Mouse (Mus musculus): ENCODE measurements around the gene Rab3d.

Rab3d gene
- long read RNA-seq, experiment 1, transcript Rab3d-201 (5 exons, 3,835 nt), result major isoform, 26 of 45 reads
- long read RNA-seq, experiment 1, partial matches to known transcripts, result 6 of 45 reads
- long read RNA-seq, experiment 1, other reads (novel, unspliced or antisense), result 13 of 45 reads
- long read RNA-seq, experiment 2, transcript Rab3d-201 (5 exons, 3,835 nt), result major isoform, 20 of 31 reads
- long read RNA-seq, experiment 2, partial matches to known transcripts, result 1 of 31 reads
- long read RNA-seq, experiment 2, other reads (novel, unspliced or antisense), result 10 of 31 reads

DNA sequence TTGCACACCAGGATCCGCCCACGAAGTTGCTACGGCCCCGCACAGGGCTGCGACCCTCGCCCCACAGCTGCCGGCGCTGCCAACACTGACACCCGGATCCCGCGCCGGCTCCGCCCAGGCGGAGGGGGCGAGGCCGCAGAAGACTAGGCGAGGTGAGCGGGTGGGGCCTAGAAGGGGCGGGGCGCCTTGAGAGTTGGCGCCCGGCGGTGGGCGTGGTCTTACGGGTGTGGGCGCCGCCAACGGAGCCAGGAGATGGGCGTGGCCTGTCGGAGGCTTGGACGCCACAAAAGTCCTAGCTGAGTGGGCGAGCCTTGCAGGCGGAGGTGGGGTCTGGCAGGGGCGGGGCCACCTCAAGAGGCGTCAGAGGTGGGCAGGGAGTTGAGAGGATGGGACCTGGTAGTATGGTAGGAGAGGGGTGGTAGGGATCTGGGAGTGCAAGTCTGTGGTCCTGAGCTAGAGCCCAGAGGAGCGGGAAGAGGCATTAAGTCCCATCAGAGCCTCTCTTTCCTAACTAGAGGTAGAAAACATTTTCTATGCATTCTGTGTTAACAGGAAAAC lies at the start of gene Rab3d:
Gene Rab3d (minus strand): TSS at position 158 of the 558 bp plus-strand sequence.
- intact Hi-C loops (cut with DNase I), result no loop called here

DNA sequence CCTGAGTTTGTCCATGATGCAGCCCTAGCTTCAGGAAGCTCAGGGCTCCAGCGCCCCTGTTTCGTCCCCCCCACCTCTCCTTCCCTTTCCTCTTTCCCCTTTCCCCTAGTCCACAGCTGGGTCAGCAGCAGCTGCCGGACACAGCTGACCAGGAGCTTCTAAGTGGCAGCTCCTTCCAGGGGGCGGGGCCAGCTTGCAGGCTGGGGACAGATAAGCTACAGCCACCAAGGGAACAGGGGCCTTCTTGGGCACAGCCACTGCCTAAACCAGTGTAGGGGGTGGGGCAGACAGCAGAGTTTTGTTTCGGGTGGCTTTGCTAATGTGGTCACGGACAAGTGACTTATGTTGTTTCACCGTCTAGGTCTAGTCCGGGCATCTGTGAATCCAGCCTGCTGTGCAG lies 45.4 kb upstream of the Rab3d start, which contains the start of gene Epor:
Gene Epor (minus strand): TSS at position 90 of the 400 bp plus-strand sequence.
- intact Hi-C loops (cut with DNase I), result no loop called here

DNA sequence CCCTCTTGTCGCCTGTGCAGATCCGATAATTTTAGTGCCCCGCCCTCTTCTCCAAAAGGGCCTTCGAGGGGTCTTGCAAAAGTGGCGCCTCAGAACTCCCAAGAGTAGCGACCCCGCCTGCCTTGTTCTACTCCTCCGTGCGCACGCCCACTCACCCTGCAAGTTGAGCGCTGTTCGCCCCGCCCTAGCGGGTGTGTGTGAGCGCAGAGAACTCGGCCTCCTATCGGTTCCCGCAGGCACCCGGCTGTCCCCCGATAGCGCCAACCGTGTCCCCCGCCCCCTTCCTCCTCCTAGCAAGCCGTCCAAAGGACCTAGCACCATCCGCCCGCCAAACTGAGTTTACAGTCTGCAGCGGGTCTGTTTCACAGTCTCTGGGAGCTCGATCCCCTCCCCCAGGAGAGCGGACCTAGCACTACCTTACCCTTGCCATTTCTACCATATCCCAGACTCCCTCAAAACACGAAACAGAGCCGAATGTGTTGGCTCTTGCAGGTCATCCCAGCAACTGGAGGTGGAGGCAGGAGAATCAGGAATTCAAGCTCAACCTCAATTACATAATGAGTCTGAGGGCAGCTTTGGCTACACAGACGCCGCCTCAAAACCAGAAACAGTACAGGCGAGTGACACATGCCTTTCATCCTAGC lies 44.5 kb upstream of the Rab3d start:
- intact Hi-C loops (cut with DNase I), result no loop called here

- intact Hi-C loops (cut with DNase I), result no loop called here
These were observed 44.0 kb upstream of the Rab3d start for GRCm38 (mm10) chr9:21962010-21962409.

- intact Hi-C loops (cut with DNase I), result no loop called here
These were observed 43.5 kb upstream of the Rab3d start for GRCm38 (mm10) chr9:21961366-21961980.

GRCm38 (mm10) chr9:21960558-21961208 lies 42.7 kb upstream of the Rab3d start:
- intact Hi-C loops (cut with DNase I), result no loop called here

GRCm38 (mm10) chr9:21960135-21960534 lies 42.1 kb upstream of the Rab3d start:
- intact Hi-C loops (cut with DNase I), result no loop called here

- intact Hi-C loops (cut with DNase I), result no loop called here
These were observed 41.3 kb upstream of the Rab3d start for GRCm38 (mm10) chr9:21959244-21959643.

DNA sequence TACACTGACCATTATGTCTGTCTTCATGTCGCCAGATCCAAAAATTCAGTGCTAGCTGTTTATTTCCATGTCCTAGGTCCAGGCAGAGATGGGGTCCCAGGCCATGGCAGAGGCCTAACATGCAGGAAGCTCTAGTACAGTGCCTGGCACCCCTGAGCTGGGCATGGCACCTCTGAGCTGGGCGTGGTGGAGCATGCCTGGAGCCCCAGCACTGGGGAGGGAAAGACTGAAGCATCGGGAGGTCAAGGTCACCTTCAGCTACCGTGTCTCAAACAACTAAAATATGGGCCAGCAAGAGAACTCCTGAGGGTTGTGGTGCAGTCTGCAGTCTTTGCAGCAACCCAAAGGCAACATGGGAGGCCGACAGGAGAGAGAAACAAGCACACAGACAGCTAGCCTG lies 40.4 kb upstream of the Rab3d start:
- intact Hi-C loops (cut with DNase I), result no loop called here

DNA sequence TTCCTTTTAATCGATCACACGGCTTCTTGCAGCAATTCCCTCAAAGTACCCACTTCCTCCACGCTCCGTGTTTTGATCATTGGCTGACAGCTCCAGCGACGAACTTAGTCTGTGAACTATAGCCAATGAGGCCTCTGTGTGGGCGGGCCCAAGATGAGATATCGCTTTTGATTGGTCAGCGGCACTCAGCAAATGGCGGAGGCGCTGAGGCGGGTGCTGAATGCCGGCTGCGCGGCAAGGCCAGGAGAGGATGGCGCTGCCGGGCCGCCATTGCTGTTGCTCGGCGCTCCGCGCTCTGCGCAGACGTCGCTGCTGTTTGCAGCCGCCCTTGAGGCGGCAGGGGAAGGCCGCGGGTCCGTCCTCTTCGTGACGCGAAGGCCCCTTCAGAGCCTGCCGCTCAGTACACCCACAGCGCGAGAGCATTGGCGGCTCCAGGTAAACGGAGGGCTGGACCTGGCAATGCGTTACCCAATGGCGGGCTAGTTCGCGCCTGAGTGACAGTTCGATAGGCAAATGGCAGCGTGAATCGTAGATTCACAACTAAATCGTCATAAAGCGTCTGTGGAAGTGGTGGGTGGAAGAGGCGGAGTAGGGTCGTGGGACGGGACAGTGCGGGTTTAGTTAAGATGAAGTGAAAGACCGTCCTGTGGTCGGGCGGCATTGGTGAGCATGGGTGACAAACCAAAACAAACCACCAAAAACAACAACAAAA lies 37.7 kb upstream of the Rab3d start, which contains the start of gene Swsap1:
Gene Swsap1 (plus strand): TSS at position 186 of the 712 bp plus-strand sequence.
- intact Hi-C loops (cut with DNase I), result no loop called here

DNA sequence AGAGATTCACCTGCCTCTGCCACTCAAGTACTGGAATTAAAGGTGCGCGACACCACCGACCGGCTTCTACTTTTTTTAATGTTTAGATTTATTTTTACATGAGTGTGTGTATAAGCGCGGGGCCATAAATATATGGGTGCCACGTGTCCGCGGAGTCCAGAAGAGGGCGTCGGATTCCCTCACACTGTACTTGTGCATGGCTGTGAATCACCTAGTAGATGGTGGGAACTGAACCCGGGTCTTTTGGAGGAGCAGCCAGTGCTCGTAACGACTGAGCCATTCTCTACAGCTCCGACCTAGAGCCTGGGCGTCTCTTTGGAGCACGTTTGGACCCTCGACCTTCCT lies 37.2 kb upstream of the Rab3d start:
- intact Hi-C loops (cut with DNase I), result no loop called here

GRCm38 (mm10) chr9:21954635-21955034 lies 36.6 kb upstream of the Rab3d start:
- intact Hi-C loops (cut with DNase I), result no loop called here

DNA sequence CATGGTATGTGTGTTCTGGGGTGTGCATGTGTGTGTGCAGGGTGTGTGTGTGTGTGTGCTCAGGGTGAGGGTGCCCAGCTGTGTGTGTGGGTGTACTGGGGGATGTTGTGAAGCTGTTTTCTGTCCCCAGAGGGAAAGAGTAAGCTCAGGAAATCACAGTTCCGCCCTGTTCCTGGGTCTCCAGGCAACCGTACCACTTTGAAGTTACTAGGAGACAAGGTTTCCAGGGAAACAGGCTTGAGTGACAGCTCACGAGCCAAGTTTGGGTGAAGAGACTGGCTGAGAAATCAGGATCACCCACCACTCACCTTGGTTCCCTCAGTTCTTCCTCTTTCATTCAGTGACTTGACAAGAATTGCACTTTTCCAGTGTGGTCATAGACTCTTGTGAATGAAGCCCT lies 35.6 kb upstream of the Rab3d start:
- intact Hi-C loops (cut with DNase I), result no loop called here

GRCm38 (mm10) chr9:21951977-21952376 lies 34.0 kb upstream of the Rab3d start:
- intact Hi-C loops (cut with DNase I), result no loop called here

DNA sequence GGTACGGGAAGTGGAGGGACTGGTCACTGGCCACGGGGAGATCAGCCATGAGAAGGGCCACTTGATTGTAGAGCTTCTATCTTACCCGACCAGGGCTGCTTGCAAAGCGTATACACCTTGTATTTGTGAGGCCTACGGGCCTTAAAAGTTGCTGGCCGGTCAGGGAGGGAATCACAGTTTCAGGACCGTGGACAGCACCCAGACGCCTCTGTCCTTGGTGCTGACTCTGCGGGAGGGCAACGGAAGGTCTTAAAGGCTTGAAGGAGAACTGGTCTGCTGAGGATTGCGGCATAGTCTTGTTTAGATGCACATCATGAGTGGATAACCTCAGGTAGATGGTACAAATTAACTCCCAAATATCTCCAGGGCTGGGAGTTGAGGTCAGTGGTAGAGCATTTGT lies 32.3 kb upstream of the Rab3d start:
- intact Hi-C loops (cut with DNase I), result no loop called here

GRCm38 (mm10) chr9:21948790-21949189 lies 30.8 kb upstream of the Rab3d start:
- intact Hi-C loops (cut with DNase I), result no loop called here

DNA sequence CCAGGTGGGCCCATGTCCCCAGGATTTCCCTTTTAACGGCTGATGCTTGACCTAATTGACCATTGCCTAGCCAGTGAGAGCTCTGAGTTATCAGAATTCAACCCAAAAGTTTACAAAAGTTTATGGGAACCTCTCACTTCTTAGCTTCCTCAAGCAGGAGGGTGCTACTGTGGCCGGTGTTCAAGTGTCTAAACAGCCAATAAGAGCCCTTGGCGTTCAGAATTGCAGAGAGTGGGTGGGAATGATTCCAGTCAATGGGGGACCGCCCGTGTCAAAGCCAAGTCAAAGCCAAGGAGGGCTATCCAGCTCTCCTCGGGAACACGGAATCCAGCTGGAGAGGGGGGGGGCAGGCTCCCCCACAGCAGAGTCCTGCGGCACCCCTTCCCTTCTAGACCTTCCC lies 30.2 kb upstream of the Rab3d start:
- intact Hi-C loops (cut with DNase I), result no loop called here

GRCm38 (mm10) chr9:21947540-21948130 lies 29.6 kb upstream of the Rab3d start:
- intact Hi-C loops (cut with DNase I), result no loop called here

DNA sequence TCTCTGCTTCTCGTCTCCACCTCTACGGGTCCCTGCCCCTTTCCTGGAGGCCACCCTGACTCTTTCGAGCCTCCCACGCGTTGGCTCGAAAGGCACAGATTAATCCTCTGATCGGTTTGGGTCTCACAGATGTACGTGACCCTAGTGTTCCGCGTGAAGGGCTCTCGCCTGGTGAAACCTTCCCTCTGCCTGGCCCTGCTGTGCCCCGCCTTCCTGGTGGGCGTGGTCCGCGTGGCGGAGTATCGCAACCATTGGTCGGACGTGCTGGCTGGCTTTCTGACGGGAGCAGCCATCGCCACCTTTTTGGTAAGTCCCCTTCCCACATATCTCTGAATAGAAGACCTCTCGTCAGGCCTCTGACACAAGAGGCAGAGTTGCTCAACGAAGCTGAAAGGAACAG lies 26.3 kb upstream of the Rab3d start:
- intact Hi-C loops (cut with DNase I), result no loop called here

GRCm38 (mm10) chr9:21943638-21944037 lies 25.6 kb upstream of the Rab3d start:
- intact Hi-C loops (cut with DNase I), result no loop called here

DNA sequence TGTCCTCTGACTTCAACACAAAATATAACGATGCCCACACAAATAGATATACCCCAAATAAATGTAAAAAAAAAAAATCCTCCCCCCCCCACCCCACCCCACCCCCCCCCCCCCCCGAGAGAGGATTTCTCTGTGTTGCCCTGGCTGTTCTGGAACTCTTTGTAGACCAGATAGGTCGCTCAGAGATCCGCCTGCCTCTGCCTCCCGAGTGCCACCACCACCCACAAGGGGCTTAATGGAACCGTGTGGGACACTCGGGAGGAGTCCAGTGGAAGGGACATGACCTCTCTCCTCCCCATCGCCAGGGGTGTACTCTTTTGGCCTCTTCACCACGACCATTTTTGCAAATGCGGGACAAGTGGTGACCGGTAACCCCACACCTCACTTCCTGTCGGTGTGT lies 25.1 kb upstream of the Rab3d start:
- intact Hi-C loops (cut with DNase I), result no loop called here

Measured in adrenal gland (tissue).